Mouse (Mus musculus): ENCODE data around the gene Ugdh.

GRCm38 (mm10) chr5:65444981-65445380 is 9.2 kb upstream of the Ugdh start:
- TF ChIP-seq CTCF (conservative IDR thresholded peaks at IDR 0.05; ENCODE audit: low read length) (no peak), NANOG (IDR thresholded peaks at IDR 0.05; ENCODE audit: borderline replicate concordance, low read length) (no peak), POU5F1 (IDR thresholded peaks at IDR 0.05; ENCODE audit: borderline replicate concordance, low read length) (no peak)
